Mouse (Mus musculus) cerebellum, adult 2 months (tissue): ENCODE data around the gene Rprd1b.

ENCODE experiments used
- CTCF ChIP-seq: fragments of 200-500 bp; IDR thresholded peaks from 2 replicates; pipeline ENCODE4 v1.5.1; 2011; ENCODE audit warnings: low read depth, mild to moderate bottlenecking, control low read depth, low read length, moderate library complexity, borderline replicate concordance; ENCODE audit not compliant: insufficient read depth
- POLR2A ChIP-seq: fragments of 200-500 bp; IDR thresholded peaks from 2 replicates; pipeline ENCODE4 v1.6.1; 2011; ENCODE audit warnings: low read length, control low read depth, borderline replicate concordance; ENCODE audit not compliant: insufficient read depth

GRCm38 (mm10) chr2:158109516-158109915, 81.2 kb downstream of the Rprd1b start:
- TF ChIP-seq POLR2A (no peak), CTCF (no peak)
